Comparison of ENCODE assay signal across 24 mouse cellular contexts in the genomic region with DNA sequence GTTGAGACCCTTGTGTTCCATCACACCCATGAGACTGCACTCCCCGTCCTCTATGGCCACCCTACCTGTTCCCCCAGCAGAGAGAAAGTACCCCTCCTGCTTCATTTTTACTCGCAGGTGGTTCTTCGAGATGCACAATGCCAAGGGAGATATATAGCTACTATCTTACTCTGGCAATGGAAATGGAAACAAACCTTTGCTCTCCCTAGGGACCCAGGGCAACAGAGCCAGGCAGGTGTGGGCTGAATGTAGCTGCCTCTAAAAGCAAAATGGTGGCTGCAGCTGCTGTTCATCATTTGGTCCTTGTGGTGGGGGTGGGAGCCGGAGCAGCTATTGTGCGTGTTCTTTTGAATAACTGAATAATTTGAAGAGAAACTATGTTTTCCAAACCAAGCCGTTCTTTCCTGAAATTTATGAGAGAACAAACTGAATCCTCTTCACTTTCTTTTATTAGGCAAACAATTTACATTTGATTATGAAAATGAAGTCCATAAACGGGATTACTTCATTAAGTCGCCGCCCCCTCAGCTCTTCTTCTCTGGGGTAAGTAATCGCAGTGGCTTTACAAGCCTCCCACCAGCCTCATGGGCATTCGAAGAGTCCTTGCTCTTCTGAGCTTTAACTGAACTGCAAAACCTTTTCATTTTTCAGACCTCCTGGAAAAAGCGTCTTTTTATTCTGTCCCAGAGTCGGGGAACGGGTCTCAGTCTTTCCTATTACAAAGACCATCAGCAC. TPM values are rescaled to one million over a fixed set of nuclear protein-coding genes. Genes with fewer than 3 reads are reported as not detected.
"Had no signal": no experiment of that assay in that cellular context is flagged by ENCODE, and none has a peak within 500 bp of the region (broad histone marks: within the 10 kb centered on the region; RNA-seq: fewer than 3 reads in every experiment).

No protein-coding gene starts in this region.

- H3K9ac ChIP-seq: limb, embryonic 13.5 days; liver, embryonic 12.5 days; liver, embryonic 15.5 days; lung, embryonic 15.5 days; midbrain, embryonic 13.5 days; neural tube, embryonic 13.5 days had no signal

- DNase-seq: kidney, adult 18-20 months; kidney, adult 9 months; kidney, postnatal 14 days; kidney, postnatal 4 days; layer of hippocampus, postnatal 36 days; liver; lung, adult 18-20 months; lung, postnatal 10 days; lung, postnatal 36 days; retina, postnatal 1 day; right cerebral cortex, postnatal 25 days; spleen, adult 18-20 months; thymus, adult 18-20 months; thymus, postnatal 36 days had no signal

- H3K4me3 ChIP-seq: limb, embryonic 10.5 days; limb, embryonic 13.5 days; liver, embryonic 12.5 days; liver, embryonic 15.5 days; lung, embryonic 15.5 days; midbrain, embryonic 13.5 days; neural tube, embryonic 13.5 days had no signal

- H3K9me3 ChIP-seq: limb, embryonic 10.5 days; limb, embryonic 13.5 days; liver, embryonic 12.5 days; liver, embryonic 15.5 days; lung, embryonic 15.5 days; midbrain, embryonic 13.5 days; neural tube, embryonic 13.5 days had no signal

- H3K27me3 ChIP-seq: limb, embryonic 13.5 days; lung, embryonic 15.5 days had no signal

- H3K4me2 ChIP-seq: limb, embryonic 13.5 days; liver, embryonic 12.5 days; liver, embryonic 15.5 days; lung, embryonic 15.5 days; midbrain, embryonic 13.5 days; neural tube, embryonic 13.5 days had no signal

- H3K36me3 ChIP-seq: limb, embryonic 10.5 days; limb, embryonic 13.5 days; liver, embryonic 12.5 days; liver, embryonic 15.5 days; lung, embryonic 15.5 days; midbrain, embryonic 13.5 days; neural tube, embryonic 13.5 days had no signal

- H3K27ac ChIP-seq: limb, embryonic 10.5 days; limb, embryonic 13.5 days; liver, embryonic 12.5 days; liver, embryonic 15.5 days; lung, embryonic 15.5 days; midbrain, embryonic 13.5 days; neural tube, embryonic 13.5 days had no signal

- ATAC-seq: inflammation-experienced regulatory T-cells, adult 6 months; intestine, embryonic 16.5 days; liver, embryonic 12.5 days; midbrain, embryonic 13.5 days had no signal

RNA-seq across cellular contexts. Expression of a gene that starts 9.0 kb away (rescaled TPM):
- total RNA-seq: megakaryocyte-erythroid progenitor cell, adult 5-6 weeks had no signal
- polyA plus RNA-seq: liver, embryonic 12.5 days; liver, embryonic 15.5 days had no signal
